Mouse (Mus musculus) T-cell, adult 66 days (primary cell): Measurements from ENCODE around the gene Gm10024. TPM values are rescaled to one million over a fixed set of nuclear protein-coding genes. Genes with fewer than 3 reads are reported as not detected.

Experiments
- total RNA-seq, 2 experiments: library from RNA; stranded (reverse); gene quantifications; 3 replicates in 1 of 2; 4 replicates in 1 of 2; pipeline ENCODE4 v1.2.4; 2023

The Gm10024 gene
- not detected for total RNA-seq

DNA sequence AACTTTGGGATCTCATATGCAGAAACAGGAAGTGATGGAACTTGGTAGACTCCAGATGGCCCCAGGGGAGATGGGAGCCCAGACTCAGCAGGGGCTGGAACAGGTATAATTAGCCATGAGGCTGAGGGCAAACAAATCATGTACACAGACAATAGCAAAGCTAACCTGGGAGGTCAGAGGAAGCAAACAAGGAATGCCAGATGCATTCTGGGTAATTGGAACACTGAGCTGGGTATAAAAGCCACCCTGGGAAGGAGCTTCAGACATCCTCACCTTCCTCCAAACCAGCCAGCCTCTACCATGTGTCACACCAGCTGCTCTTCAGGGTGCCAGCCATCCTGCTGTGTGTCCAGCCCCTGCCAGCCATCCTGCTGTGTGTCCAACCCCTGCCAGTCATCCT is at the start of gene Gm10024:
TSS of gene Gm10024 (plus strand) at position 301 of the 400 bp plus-strand sequence.

DNA sequence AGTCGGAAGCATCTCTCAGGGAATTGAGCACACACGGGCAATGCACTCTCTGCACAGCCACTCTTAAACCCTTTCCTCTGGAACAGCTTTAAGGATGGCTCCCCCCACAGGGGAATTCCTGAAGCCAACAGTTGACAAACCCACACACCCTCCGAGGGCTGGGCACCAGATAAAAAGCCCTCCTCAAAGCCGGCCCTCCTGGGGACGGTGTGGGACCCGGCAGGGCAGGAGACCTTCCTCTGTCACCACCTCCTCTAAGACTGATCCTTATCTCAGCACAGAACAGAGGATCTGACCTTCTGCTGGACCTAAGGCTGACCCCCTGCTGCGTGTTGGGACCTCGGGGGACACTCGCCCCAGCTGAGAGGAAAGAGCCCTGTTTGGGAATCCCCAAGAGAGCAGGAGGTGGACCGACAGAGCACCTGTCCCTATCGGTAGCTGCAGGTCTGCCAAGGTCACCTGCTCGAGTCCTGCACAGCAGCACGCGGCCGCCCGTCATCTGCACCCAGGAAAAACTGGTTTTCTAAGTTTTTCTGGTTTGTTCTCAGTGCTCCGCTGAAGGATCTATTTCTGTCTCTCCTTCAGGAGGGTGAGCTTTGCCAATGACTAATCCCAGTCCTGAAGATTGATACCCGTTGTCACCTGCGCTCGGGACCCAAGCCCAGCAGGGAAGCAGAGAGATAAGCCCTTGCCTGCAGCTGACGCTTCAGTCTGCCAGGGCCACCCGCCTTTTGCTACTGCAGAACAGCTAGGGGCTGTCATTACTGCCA is 25.2 kb upstream of the Gm10024 start, which contains the start of gene Tspear:
TSS of gene Tspear (plus strand) at position 675 of the 770 bp plus-strand sequence.

DNA sequence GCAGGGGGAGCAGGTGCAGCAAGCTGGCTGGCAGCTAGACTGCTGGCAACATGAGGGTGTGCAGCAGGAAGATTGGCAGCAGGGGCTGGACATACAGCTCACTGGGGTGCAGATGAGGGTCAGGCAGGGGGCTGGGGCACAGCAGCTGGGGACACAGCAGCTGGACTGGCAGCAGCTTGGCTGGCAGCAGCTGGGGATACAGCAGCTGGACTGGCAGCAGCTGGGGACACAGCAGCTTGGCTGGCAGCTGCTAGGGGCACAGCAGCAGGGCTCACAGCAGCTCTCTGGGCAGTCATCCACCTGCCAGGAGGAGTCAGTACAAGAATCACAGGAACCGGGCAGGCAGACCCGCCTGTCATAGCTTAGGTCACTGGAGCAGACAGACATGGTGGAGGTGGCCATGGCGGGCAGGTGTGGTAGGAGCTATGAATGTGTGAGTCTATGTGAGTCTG is 20.9 kb upstream of the Gm10024 start, which contains the start of gene Gm19402:
TSS of gene Gm19402 (minus strand) at position 402 of the 452 bp plus-strand sequence.

DNA sequence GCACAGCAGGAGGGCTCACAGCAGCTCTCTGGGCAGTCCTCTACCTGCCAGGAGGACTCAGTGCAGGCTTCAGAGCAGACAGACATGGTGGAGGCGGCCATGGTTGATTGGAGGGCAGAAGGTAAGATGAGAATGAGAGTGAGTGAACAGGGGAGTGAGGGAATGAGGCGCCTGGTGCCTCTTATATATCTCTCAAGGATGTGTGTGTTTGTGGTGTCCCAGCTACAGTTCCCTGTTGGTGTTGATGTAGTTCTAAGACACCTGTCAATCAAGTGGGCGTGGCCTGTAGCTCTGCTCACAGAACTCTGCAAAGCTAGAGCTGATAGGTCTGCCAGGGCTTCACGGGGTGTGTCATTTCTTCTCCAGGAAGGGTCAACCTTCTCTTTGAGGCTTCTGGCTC is 14.1 kb upstream of the Gm10024 start, which contains the start of gene Gm9508:
TSS of gene Gm9508 (minus strand) at position 101 of the 400 bp plus-strand sequence.

DNA sequence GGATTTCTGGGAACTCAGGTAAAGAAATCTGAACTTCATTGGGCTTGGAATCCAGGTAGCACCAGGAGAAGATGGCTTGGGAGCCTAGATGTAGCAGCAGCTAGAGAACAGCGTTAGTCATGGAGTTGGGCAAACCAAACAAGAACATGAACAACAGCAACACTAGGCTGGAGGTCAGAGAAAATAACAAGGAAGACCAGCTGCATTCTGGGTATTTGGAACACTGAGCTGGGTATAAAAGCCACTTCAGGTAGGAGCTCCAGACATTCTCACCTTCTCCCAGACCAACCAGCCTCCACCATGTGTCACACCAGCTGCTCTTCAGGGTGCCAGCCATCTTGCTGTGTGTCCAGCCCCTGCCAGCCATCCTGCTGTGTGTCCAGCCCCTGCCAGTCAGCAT is 4.9 kb upstream of the Gm10024 start, which contains the start of gene Gm10272:
TSS of gene Gm10272 (plus strand) at position 301 of the 400 bp plus-strand sequence.

DNA sequence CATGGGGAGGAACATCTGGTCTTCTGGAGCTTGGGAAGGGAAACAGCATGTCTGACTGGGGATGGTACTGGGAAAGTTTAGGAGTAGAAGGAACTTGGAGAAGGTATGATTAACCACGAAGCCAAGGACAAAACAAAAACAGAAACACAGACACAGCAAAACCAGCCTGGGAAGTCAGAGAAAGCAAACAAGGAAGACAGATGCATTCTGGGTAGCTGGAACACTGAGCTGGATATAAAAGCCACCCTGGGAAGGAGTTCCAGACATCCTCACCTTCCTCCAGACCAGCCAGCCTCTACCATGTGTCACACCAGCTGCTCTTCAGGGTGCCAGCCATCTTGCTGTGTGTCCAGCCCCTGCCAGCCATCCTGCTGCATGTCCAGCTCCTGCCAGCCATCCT is 4.2 kb downstream of the Gm10024 start, which contains the start of gene Gm10142:
TSS of gene Gm10142 (plus strand) at position 301 of the 400 bp plus-strand sequence.

DNA sequence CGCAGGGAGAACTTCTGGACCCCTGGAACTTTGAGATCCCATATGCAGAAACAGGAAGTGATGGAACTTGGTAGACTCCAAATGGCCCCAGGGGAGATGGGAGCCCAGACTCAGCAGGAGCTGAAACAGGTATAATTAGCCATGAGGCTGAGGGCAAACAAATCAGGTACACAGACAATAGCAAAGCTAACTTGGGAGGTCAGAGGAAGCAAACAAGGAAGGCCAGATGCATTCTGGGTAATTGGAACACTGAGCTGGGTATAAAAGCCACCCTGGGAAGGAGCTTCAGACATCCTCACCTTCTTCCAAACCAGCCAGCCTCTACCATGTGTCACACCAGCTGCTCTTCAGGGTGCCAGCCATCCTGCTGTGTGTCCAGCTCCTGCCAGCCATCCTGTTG is 9.0 kb downstream of the Gm10024 start, which contains the start of gene Krtap12-1:
TSS of gene Krtap12-1 (plus strand) at position 301 of the 400 bp plus-strand sequence.

DNA sequence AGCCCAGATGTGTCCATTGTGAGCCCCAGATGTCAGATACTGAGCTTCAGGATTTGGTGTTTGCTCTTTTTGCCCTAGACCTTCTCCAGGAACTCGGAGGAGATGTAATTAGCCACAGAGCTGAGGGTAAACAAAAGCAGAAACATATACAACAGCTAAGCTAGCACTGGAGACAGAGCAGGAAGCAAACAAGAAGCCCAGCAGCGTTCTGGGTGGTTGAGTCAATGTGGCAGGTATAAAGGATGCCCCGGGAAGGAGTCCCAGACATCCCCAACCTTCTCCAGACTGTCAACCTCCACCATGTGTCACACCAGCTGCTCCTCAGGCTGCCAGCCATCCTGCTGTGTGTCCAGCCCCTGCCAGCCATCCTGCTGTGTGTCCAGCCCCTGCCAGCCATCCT is 14.9 kb downstream of the Gm10024 start, which contains the start of gene Gm10100:
TSS of gene Gm10100 (plus strand) at position 301 of the 400 bp plus-strand sequence.

DNA sequence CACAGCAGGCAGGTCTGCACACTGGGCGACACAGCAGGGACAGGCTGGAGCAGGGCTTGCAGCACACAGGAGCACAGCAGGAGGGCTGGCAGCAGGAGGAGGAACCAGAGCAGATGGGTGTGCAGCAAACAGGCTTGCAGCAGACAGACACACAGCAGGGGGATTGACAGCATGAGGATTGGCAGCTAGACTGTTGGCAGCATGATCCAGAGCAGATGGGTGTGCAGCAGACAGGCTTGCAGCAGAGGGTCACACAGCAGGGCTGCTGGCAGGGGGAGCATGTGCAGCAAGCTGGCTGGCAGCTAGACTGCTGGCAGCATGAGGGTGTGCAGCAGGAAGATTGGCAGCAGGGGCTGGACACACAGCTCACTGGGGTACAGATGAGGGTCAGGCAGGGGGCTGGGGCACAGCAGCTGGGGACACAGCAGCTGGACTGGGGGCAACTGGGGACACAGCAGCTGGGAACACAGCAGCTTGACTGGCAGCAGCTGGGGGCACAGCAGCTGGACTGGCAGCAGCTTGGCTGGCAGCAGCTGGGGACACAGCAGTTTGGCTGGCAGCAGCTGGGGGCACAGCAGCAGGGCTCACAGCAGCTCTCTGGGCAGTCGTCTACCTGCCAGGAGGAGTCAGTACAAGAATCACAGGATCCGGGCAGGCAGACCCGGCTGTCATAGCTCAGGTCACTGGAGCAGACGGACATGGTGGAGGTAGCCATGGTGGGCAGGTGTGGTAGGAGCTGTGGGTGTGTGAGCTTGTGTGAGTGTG is 30.8 kb downstream of the Gm10024 start, which contains the start of gene Gm18596:
TSS of gene Gm18596 (minus strand) at position 715 of the 765 bp plus-strand sequence.

DNA sequence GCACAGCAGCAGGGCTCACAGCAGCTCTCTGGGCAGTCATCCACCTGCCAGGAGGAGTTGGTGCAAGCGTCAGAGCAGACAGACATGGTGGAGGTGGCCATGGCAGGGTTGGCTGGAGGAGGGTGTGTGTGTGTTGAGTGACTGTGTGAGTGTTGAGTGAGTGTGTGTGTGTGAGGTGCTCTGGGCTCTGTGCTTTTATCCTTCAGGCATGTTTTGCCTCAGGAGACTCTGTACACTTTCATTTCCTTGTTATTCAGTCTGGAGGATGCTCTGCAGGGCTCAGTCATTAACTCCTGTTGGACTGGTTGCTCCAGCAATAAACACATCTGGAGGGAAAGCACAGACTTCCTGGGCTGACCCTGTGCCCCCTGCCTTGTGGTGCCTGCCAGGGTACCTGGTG is 40.0 kb downstream of the Gm10024 start, which contains the start of gene Gm9736:
TSS of gene Gm9736 (minus strand) at position 101 of the 400 bp plus-strand sequence.

DNA sequence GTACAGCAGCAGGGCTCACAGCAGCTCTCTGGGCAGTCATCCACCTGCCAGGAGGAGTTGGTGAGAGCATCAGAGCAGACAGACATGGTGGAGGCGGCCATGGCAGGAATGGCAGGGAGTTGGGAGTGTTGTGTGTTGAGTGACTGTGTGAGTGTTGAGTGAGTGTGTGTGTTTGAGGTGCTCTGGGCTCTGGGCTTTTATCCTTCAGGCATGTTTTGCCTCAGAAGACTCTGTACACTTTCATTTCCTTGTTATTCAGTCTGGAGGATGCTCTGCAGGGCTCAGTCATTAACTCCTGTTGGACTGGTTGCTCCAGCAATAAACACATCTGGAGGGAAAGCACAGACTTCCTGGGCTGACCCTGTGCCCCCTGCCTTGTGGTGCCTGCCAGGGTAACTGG is 48.3 kb downstream of the Gm10024 start, which contains the start of gene Gm3233:
TSS of gene Gm3233 (minus strand) at position 101 of the 400 bp plus-strand sequence.

Other genes with a start within 250 kb of the Gm10024 start
- gene Fam207a, start 195.7 kb upstream of the Gm10024 start, total RNA-seq = 10 to 100 TPM; 28.7 to 31.2 TPM
- gene Itgb2, start 181.2 kb upstream of the Gm10024 start, total RNA-seq = 100 to 1,000 TPM; 248 to 305 TPM
- 100 to 1,000 TPM; 108 to 116 TPM for gene Pttg1ip, start 129.7 kb upstream of the Gm10024 start, total RNA-seq
- gene Sumo3, start 105.4 kb upstream of the Gm10024 start, total RNA-seq = 10 to 100 TPM; 56.8 to 61.8 TPM
- gene Gm49325, start 105.3 kb upstream of the Gm10024 start, total RNA-seq = not detected
- gene Ube2g2, start 89.2 kb upstream of the Gm10024 start, total RNA-seq = 10 to 100 TPM; 41.1 to 46.1 TPM
- gene Tspear, start 24.9 kb upstream of the Gm10024 start, total RNA-seq = 1 to 10 TPM; 1.6 to 3.3 TPM
- gene Gm19402, start 20.7 kb upstream of the Gm10024 start, total RNA-seq = not detected
- gene Gm9508, start 14.2 kb upstream of the Gm10024 start, total RNA-seq = not detected
- not detected for gene Gm10272, start 4.8 kb upstream of the Gm10024 start, total RNA-seq
- not detected for gene Gm10142, start 4.3 kb downstream of the Gm10024 start, total RNA-seq
- not detected for gene Krtap12-1, start 9.1 kb downstream of the Gm10024 start, total RNA-seq
- not detected for gene Gm10100, start 15.0 kb downstream of the Gm10024 start, total RNA-seq
- not detected for gene Gm18596, start 31.2 kb downstream of the Gm10024 start, total RNA-seq
- not detected for gene Gm9736, start 39.9 kb downstream of the Gm10024 start, total RNA-seq
- not detected for gene Gm3233, start 48.2 kb downstream of the Gm10024 start, total RNA-seq
- not detected for gene Gm3238, start 59.9 kb downstream of the Gm10024 start, total RNA-seq
- gene Gm7138, start 65.5 kb downstream of the Gm10024 start, total RNA-seq = not detected
- not detected for gene Gm3250, start 71.1 kb downstream of the Gm10024 start, total RNA-seq
- not detected for gene Gm7137, start 76.7 kb downstream of the Gm10024 start, total RNA-seq
- gene Gm9639, start 83.6 kb downstream of the Gm10024 start, total RNA-seq = not detected
- not detected for gene Gm19668, start 87.7 kb downstream of the Gm10024 start, total RNA-seq
- not detected for gene Gm9507, start 100.4 kb downstream of the Gm10024 start, total RNA-seq
- gene Gm2696, start 103.2 kb downstream of the Gm10024 start, total RNA-seq = not detected
- not detected for gene Krtap10-4, start 115.6 kb downstream of the Gm10024 start, total RNA-seq
- gene Krtap10-10, start 124.5 kb downstream of the Gm10024 start, total RNA-seq = not detected
- gene Gm36176, start 135.3 kb downstream of the Gm10024 start, total RNA-seq = not detected
- gene Gm10318, start 141.4 kb downstream of the Gm10024 start, total RNA-seq = not detected
- gene Gm3285, start 150.5 kb downstream of the Gm10024 start, total RNA-seq = not detected
- not detected for gene Lrrc3, start 191.1 kb downstream of the Gm10024 start, total RNA-seq